Mouse (Mus musculus) liver, adult 2 months (tissue): ENCODE results near the gene Txndc11.

Experiments
- CTCF ChIP-seq: fragments of 200-500 bp; IDR thresholded peaks from 2 replicates; pipeline ENCODE4 v1.5.1; 2011; ENCODE audit warnings: low read depth, low read length, control low read depth
- POLR2A ChIP-seq: fragments of 200-500 bp; IDR thresholded peaks from 2 replicates; pipeline ENCODE4 v1.6.1; 2011; ENCODE audit warnings: low read length, control low read depth; ENCODE audit not compliant: insufficient read depth; ENCODE audit errors: extremely low read depth

DNA sequence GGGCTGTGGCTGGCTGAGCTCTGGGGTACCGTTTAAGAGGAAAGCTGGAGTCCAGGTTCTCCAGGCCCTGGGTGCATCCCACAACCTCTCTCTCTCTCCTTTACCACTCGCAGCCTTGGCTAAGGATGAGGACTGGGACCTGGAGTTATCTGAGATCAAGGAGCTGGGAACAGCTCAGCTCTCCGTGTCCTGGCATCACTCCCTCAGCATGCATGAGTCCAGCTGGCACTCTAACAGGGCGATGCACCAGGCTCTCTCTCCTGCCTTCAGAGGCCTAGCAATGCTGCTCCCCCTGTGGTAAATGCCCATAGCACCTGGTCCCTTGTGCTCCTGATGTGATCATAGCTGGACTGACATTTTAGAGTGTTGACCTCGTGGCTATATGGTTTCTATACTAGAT is 63.3 kb downstream of the Txndc11 start:
- TF ChIP-seq POLR2A: no peak
- no peak for TF ChIP-seq CTCF
